Mouse (Mus musculus) adrenal gland, postnatal 25 days (tissue): Measurements from ENCODE around the gene Cfh. TPM values are rescaled to one million over a fixed set of nuclear protein-coding genes. Genes with fewer than 3 reads are reported as not detected.
"Not testable (repeated sequence)": the region's sequence is repeated elsewhere in the genome, so short reads cannot be mapped to it uniquely, and the experiment has no call there.

Source experiments
- DNase-seq: peaks from one replicate; pipeline ENCODE4 v3.0.0; 2021; ENCODE audit warnings: mixed read lengths
- long read RNA-seq: library from polyadenylated mRNA; stranded (forward); transcript quantifications from one replicate; pipeline ENCODE4 v2.0.0, GENCODE M21; 2021
- total RNA-seq: library from RNA; stranded (reverse); gene quantifications from 2 replicates; pipeline ENCODE4 v1.2.3, GENCODE M21; 2021

The Cfh gene
- 106 and 126 TPM in 2 replicates for total RNA-seq
- long read RNA-seq, full-length matches to known transcripts, result 18 of 93 reads
- long read RNA-seq, partial matches to known transcripts, result 50 of 93 reads
- long read RNA-seq, other reads (novel, unspliced or antisense), result 25 of 93 reads

GRCm38 (mm10) chr1:140183664-140184063, at the start of gene Cfh:
Cfh (minus strand) TSS chr1:140183764.
- DNase-seq, result not testable (repeated sequence)

GRCm38 (mm10) chr1:140226673-140227072, 43.1 kb upstream of the Cfh start:
- no peak for DNase-seq

GRCm38 (mm10) chr1:140225221-140225620, 41.7 kb upstream of the Cfh start:
- no peak for DNase-seq

GRCm38 (mm10) chr1:140205329-140205728, 21.8 kb upstream of the Cfh start:
- DNase-seq, result no peak

GRCm38 (mm10) chr1:140188500-140188899, 4.9 kb upstream of the Cfh start:
- not testable (repeated sequence) for DNase-seq

GRCm38 (mm10) chr1:140183208-140183607, 356 bp downstream of the Cfh start:
- DNase-seq, result no peak

- no peak for DNase-seq
Measured at GRCm38 (mm10) chr1:140180125-140180524, 3.4 kb downstream of the Cfh start.

GRCm38 (mm10) chr1:140175442-140175841, 8.1 kb downstream of the Cfh start:
- no peak for DNase-seq

- no peak for DNase-seq
Measured at GRCm38 (mm10) chr1:140171581-140172154, 11.9 kb downstream of the Cfh start.

GRCm38 (mm10) chr1:140158970-140159369, 24.6 kb downstream of the Cfh start:
- no peak for DNase-seq

- no peak for DNase-seq
Measured at GRCm38 (mm10) chr1:140069471-140069870, 114.1 kb downstream of the Cfh start.

Other genes with a start within 250 kb of the Cfh start
- gene Kcnt2, start 62.4 kb upstream of the Cfh start, total RNA-seq, result 0.97 and 1.9 TPM in 2 replicates